ENCODE assay signal across 9 mouse cellular contexts in genomic region chr3:78792440-78793057, GRCm38 (mm10).
A peak's percentile ranks its signal among the peaks of the same experiment; 100 is the strongest.
DNase-seq lines count a peak whose midpoint lies in the region; ATAC-seq and TF ChIP-seq lines count a peak whose summit lies in the region.
"Had no signal": no experiment of that assay in that cellular context is flagged by ENCODE, and none has a peak within 500 bp of the region (broad histone marks: within the 10 kb centered on the region; RNA-seq: fewer than 3 reads in every experiment).

No protein-coding gene starts in this region.

- H3K27ac ChIP-seq in kidney, postnatal 0 days, result no peak overlapping the region
- H3K27ac ChIP-seq in neural tube, embryonic 14.5 days (ENCODE audit: low read depth, low read length), result no peak overlapping the region
- H3K27ac ChIP-seq in lung, postnatal 0 days (ENCODE audit: low read length), result no peak overlapping the region
- no peak overlapping the region for H3K27ac ChIP-seq in liver, postnatal 0 days (ENCODE audit: low read depth)
- H3K27ac ChIP-seq: embryonic facial prominence, embryonic 13.5 days had no signal

- H3K9ac ChIP-seq in kidney, postnatal 0 days (ENCODE audit: low read depth, low read length), result no peak overlapping the region
- H3K9ac ChIP-seq in neural tube, embryonic 14.5 days (replicated peaks; ENCODE audit: low read depth, low read length), result no peak overlapping the region
- H3K9ac ChIP-seq in lung, postnatal 0 days (replicated peaks; ENCODE audit: low read depth), result no peak overlapping the region
- no peak overlapping the region for H3K9ac ChIP-seq in liver, postnatal 0 days (replicated peaks)
- H3K9ac ChIP-seq: embryonic facial prominence, embryonic 13.5 days had no signal

- WGBS in kidney, postnatal 0 days, result 97% methylated on average over 7 of the region's 7 CpGs
- WGBS in neural tube, embryonic 14.5 days, result 82% methylated on average over 7 of the region's 7 CpGs
- WGBS in lung, postnatal 0 days, result 96% methylated on average over 7 of the region's 7 CpGs
- WGBS in liver, postnatal 0 days (ENCODE audit: insufficient replicate concordance), result 97% methylated on average over 7 of the region's 7 CpGs

- no peak overlapping the region for H3K4me2 ChIP-seq in kidney, postnatal 0 days (ENCODE audit: low read length)
- H3K4me2 ChIP-seq in neural tube, embryonic 14.5 days (ENCODE audit: low read depth, low read length), result no peak overlapping the region
- H3K4me2 ChIP-seq in lung, postnatal 0 days (replicated peaks; ENCODE audit: low read depth, low read length), result no peak overlapping the region
- H3K4me2 ChIP-seq in liver, postnatal 0 days (ENCODE audit: low read depth, low read length), result no peak overlapping the region
- H3K4me2 ChIP-seq: embryonic facial prominence, embryonic 13.5 days had no signal

- no peaks in the 10 kb centered on the region for H3K9me3 ChIP-seq in kidney, postnatal 0 days (replicated peaks; ENCODE audit: low read length)
- H3K9me3 ChIP-seq in neural tube, embryonic 14.5 days (ENCODE audit: control insufficient read depth, low read length), result no peaks in the 10 kb centered on the region
- no peaks in the 10 kb centered on the region for H3K9me3 ChIP-seq in lung, postnatal 0 days (ENCODE audit: low read length)
- H3K9me3 ChIP-seq in liver, postnatal 0 days (ENCODE audit: low read length), result no peaks in the 10 kb centered on the region

- no peak for TF ChIP-seq CTCF in kidney, postnatal 0 days (IDR thresholded peaks at IDR 0.05; ENCODE audit: low read depth)
- no peak for TF ChIP-seq CTCF in lung, postnatal 0 days (IDR thresholded peaks at IDR 0.05)
- no peak for TF ChIP-seq CTCF in liver, postnatal 0 days (IDR thresholded peaks at IDR 0.05; ENCODE audit: low read depth)

- ATAC-seq in kidney, postnatal 0 days (replicated peaks; ENCODE audit: low FRiP score, low read depth), result peak; percentile 76
- ATAC-seq in neural tube, embryonic 14.5 days (ENCODE audit: low read depth), result peak; percentile 82
- ATAC-seq in lung, postnatal 0 days, result no peak
- ATAC-seq in liver, postnatal 0 days, result no peak

- H3K4me3 ChIP-seq in kidney, postnatal 0 days (replicated peaks; ENCODE audit: low read depth, low read length), result no peak overlapping the region
- no peak overlapping the region for H3K4me3 ChIP-seq in neural tube, embryonic 14.5 days (ENCODE audit: low read depth, low read length)
- no peak overlapping the region for H3K4me3 ChIP-seq in lung, postnatal 0 days (ENCODE audit: low read depth, low read length)
- no peak overlapping the region for H3K4me3 ChIP-seq in liver, postnatal 0 days (ENCODE audit: low read depth, low read length)
- H3K4me3 ChIP-seq: embryonic facial prominence, embryonic 13.5 days had no signal

- H3K36me3 ChIP-seq in kidney, postnatal 0 days (ENCODE audit: insufficient read depth, low read length), result no peaks in the 10 kb centered on the region
- no peaks in the 10 kb centered on the region for H3K36me3 ChIP-seq in neural tube, embryonic 14.5 days (ENCODE audit: control insufficient read depth, insufficient read depth, low read length)
- H3K36me3 ChIP-seq in lung, postnatal 0 days (ENCODE audit: insufficient read depth, low read length), result no peaks in the 10 kb centered on the region
- no peaks in the 10 kb centered on the region for H3K36me3 ChIP-seq in liver, postnatal 0 days (replicated peaks; ENCODE audit: insufficient read depth, low read length)
- H3K36me3 ChIP-seq: embryonic facial prominence, embryonic 13.5 days had no signal

- no peak for TF ChIP-seq EP300 in lung, postnatal 0 days (IDR thresholded peaks at IDR 0.05)
- no peak for TF ChIP-seq EP300 in liver, postnatal 0 days (IDR thresholded peaks at IDR 0.05; ENCODE audit: low read depth)

- no peaks in the 10 kb centered on the region for H3K27me3 ChIP-seq in kidney, postnatal 0 days (ENCODE audit: insufficient read depth, low read length)
- no peaks in the 10 kb centered on the region for H3K27me3 ChIP-seq in neural tube, embryonic 14.5 days (ENCODE audit: control insufficient read depth, insufficient read depth, low read length)
- H3K27me3 ChIP-seq in lung, postnatal 0 days (replicated peaks; ENCODE audit: insufficient read depth, low read length), result no peaks in the 10 kb centered on the region
- H3K27me3 ChIP-seq in liver, postnatal 0 days (ENCODE audit: insufficient read depth, low read length), result no peaks in the 10 kb centered on the region
- H3K27me3 ChIP-seq: CH12.LX; embryonic facial prominence, embryonic 13.5 days had no signal

- no peaks in the 10 kb centered on the region for H3K4me1 ChIP-seq in kidney, postnatal 0 days (replicated peaks; ENCODE audit: insufficient read depth, low read length)
- no peaks in the 10 kb centered on the region for H3K4me1 ChIP-seq in neural tube, embryonic 14.5 days (ENCODE audit: control insufficient read depth, insufficient read depth, low read length)
- H3K4me1 ChIP-seq in lung, postnatal 0 days (ENCODE audit: insufficient read depth, low read depth, low read length), result no peaks in the 10 kb centered on the region
- no peaks in the 10 kb centered on the region for H3K4me1 ChIP-seq in liver, postnatal 0 days (ENCODE audit: insufficient read depth)
- H3K4me1 ChIP-seq: embryonic facial prominence, embryonic 13.5 days had no signal

- DNase-seq in kidney, postnatal 0 days (ENCODE audit: low spot score), result peak; percentile 6
- no peak for DNase-seq in kidney, postnatal 25 days
- DNase-seq in embryo, embryonic 10.5 days (ENCODE audit: low spot score), result peak; percentile 8
- peak; percentile 17 for DNase-seq in forelimb bud, embryonic 11.5 days (ENCODE audit: low read depth, low spot score)
- DNase-seq in lung, postnatal 0 days (ENCODE audit: low spot score), result no peak
- no peak for DNase-seq in liver, postnatal 0 days

Comparison
In these comparisons a context has a peak if more than half of its experiments do, and no peak if none do; other contexts are left out.
1. DNase-seq: peak in kidney, postnatal 0 days (single experiment), embryo, embryonic 10.5 days (single experiment) and forelimb bud, embryonic 11.5 days (single experiment); none in kidney, postnatal 25 days (0 of 2), lung, postnatal 0 days (single experiment) and liver, postnatal 0 days (single experiment).
2. ATAC-seq: peak in kidney, postnatal 0 days (single experiment) and neural tube, embryonic 14.5 days (single experiment); none in lung, postnatal 0 days (single experiment) and liver, postnatal 0 days (single experiment).